Mouse (Mus musculus): ENCODE results near the gene Krt86. TPM values are rescaled to one million over a fixed set of nuclear protein-coding genes. Genes with fewer than 3 reads are reported as not detected.
A peak's percentile ranks its signal among the peaks of the same experiment; 100 is the strongest.
"Not testable (repeated sequence)": the region's sequence is repeated elsewhere in the genome, so short reads cannot be mapped to it uniquely, and the experiment has no call there.

The Krt86 gene
- total RNA-seq, 2 experiments from 2014 or later = not detected

- DNase-seq (ENCODE audit: extremely low spot score in 1 of 2, low spot score in 2 of 2) = no peak
Measured at GRCm38 (mm10) chr15:101485911-101486635, 12.8 kb downstream of the Krt86 start.

DNA sequence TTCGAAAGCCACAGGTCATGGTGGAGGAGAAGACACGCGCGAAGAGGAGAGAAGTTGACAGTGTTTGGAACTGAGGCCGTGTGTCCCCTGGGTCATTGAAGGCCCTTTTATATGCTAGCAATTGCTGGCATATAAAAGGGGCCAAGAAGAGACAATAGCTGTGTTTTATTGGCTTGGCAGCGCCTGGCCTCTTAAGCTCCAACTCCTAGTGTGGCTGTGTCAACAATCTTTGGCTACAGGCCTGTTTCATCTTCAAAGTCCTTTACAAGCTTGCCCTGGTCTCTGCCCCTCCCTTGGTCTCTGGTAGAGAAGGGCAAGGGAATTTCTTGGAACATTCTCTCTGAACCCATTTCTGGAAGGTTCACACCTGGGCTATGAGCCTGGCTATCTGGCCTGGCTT is 18.2 kb downstream of the Krt86 start, which contains the start of gene Krt83:
Krt83 (minus strand) TSS at position 82 of the 400 bp plus-strand sequence.
- DNase-seq (ENCODE audit: extremely low spot score in 1 of 2, low spot score in 2 of 2) = no peak
- intact Hi-C loops (cut with DNase I) = no loop called here

More at GRCm38 (mm10) chr15:101485911-101486635, 12.8 kb downstream of the Krt86 start:
- intact Hi-C loops (cut with DNase I) = no loop called here

DNA sequence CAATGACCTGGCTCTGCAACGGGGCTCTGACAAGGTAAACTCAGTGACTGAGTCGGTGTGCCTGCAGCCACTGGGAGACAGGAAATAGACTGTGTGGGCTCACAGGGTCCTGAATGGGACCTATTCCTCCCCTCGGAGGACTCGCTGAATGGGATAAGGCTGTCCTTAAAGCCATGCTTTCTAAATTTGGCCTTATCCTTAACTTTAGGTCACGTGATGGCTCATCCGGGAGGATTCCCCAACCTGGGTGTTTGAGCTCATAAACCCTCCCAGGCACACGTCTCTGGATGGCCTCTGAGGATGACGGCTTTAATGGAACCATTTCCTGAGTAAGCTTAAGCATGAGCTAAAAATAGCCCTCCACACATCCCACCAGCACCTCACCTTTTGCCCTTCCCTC is 19.4 kb downstream of the Krt86 start:
- no peak for DNase-seq (ENCODE audit: extremely low spot score in 1 of 2, low spot score in 2 of 2)
- intact Hi-C loops (cut with DNase I) = no loop called here

DNA sequence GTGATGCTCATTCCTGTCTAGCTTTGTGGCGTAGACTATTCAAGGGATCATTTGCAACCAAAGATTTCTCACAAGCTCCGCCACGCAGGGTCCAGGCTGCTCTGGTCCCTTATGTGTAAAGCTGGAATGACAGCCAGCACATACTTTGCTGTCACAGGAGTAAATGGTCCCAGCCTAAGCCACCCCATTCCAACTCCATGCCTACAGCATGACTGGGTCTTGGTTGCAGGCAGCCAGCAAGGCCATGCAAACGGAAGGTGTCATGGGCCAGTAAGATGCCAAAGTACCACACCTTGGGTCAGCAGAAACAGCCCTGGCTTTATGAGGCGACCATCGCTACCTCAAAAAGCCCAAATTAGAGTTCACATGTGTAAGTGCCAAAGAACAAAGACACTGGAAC is 20.4 kb downstream of the Krt86 start:
- no peak for DNase-seq (ENCODE audit: extremely low spot score in 1 of 2, low spot score in 2 of 2)
- intact Hi-C loops (cut with DNase I) = no loop called here

DNA sequence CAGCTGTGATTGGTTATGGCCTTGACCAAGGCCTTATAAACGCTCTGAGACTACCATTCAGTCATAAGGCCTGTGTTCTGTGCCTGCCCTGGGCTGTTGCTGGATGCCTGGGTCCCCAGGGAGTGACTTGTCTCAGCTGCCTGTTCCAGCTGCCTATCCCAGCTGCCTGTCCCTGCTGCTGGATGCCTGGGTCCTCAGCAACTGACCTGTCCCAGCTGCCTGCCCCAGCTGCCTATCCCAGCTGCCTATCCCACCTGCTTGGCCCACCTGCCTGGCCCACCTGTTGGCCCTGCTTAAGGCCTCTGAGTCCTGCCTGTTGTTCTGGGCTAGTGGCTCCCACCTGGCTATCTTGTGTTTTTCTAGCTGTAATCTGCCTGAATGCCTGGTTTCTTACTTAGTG is 20.9 kb downstream of the Krt86 start:
- no peak for DNase-seq (ENCODE audit: extremely low spot score in 1 of 2, low spot score in 2 of 2)
- intact Hi-C loops (cut with DNase I) = no loop called here

DNA sequence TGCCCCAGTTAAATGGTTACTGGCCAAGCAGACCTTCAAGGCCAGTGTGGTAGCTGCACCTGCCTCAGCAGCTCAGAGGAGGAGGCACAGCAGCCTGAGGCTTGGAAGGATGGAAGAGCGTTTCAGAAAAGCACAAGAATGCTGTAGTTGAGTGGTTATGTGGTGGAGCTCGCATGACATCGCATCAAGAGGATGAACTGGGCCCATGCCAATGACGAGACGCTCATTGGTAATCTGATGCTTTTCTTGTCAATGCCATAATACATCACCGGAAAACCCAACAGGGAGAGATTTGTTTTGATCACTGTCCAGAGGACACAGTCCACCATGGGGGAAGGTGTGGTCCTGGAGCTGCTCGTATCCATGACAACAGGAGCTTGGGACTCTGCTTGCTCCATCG is 22.0 kb downstream of the Krt86 start:
- DNase-seq (ENCODE audit: extremely low spot score in 1 of 2, low spot score in 2 of 2) = no peak
- intact Hi-C loops (cut with DNase I) = no loop called here

DNA sequence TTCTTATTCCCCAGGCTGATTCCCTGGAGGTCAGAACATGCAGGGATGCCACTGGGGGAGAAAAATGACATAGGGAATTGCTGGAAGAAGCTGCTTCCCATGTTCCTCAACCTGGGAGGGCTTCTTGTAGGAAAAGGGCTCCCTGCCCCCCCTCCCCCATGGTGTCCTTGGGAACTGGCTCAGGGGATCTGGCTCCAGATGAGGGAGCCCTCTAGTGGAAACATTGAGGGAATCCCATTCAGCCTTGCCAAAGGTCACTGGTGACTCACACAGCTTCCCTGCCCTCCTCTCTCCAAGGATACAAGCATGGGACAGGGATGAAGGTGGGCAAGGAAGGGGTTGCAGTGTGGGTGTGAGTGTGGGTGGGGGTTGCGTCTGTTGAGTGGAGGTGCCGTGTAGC is 23.9 kb downstream of the Krt86 start:
- intact Hi-C loops (cut with DNase I) = no loop called here
- DNase-seq (ENCODE audit: extremely low spot score in 1 of 2, low spot score in 2 of 2) = no peak

DNA sequence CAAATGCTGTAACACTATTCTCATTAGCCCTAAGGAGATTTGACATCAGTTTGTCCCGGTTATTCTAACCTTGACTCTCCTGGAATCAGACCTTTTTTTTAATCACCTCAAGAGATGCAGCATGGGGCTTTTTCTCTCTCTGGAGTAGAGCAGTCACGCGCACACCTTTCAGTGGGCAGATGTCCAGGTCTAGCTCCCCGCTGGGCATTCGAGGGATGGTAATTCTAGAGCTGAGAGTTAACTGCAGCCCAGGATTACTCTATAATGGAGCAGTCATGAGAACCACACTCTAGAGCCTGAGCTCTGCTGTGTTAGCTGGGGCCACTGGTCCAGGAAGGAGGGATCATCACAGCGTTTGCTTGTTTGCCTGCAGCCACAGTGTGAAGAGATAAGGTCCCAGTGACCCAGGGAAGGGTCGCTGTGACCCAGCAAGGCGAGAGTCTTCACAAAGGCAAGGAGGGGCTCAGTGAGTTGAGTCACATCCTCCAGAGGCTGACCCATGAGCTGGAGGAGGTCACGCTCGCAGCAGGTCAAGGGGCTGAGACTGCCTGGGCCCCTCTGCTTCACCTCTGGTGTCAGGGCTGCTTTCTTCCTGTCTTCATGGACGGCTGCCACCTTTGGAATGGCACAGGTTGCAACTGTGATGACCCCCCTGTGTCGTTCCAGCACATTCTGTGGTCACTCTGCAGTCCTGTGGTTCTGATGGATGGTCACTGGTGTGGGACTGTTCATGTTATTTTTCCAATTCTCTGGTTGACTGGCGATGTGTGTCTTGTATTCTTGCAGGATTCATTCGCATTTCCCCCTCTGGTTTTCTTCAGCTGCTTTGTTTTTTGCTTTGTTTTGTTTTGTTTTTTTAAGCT is 33.8 kb downstream of the Krt86 start:
- DNase-seq (ENCODE audit: extremely low spot score in 1 of 2, low spot score in 2 of 2) = no peak
- intact Hi-C loops (cut with DNase I) = no loop called here

DNA sequence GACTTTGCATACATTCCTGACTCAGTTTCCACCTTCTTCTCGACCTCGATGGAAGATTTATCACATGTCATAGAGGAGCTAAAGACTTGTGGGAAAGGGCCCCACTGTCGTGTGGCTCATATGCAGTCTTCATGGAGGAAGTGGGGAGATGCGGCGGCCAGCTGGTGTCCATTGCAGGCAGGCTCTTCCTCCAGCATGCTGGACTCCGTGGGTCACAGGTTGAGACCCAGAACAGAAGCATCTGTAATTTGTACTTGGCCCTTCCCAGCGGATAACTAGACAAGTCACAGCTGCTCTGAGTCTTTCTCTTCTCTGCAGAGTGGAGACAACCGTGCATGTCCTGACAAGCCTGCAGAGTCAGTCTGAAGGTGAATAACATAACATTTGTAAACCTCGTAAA is 35.0 kb downstream of the Krt86 start:
- intact Hi-C loops (cut with DNase I) = no loop called here

GRCm38 (mm10) chr15:101517161-101517560 is 43.9 kb downstream of the Krt86 start, which contains the start of gene Gm49425:
Gene Gm49425 (minus strand): TSS chr15:101517261.
- DNase-seq (ENCODE audit: extremely low spot score in 1 of 2, low spot score in 2 of 2); intact Hi-C loops (cut with DNase I): not testable (repeated sequence)

More for the DNA sequence above, 35.0 kb downstream of the Krt86 start:
- no peak for DNase-seq (ENCODE audit: extremely low spot score in 1 of 2, low spot score in 2 of 2)

GRCm38 (mm10) chr15:101519792-101520191 is 46.5 kb downstream of the Krt86 start:
- intact Hi-C loops (cut with DNase I) = loop anchor here (2.0 to 10.0 kb wide), 4 partner anchors 182 to 545 kb away; no protein-coding TSS in a partner anchor
- peak; percentile 77 to 82 for DNase-seq (ENCODE audit: extremely low spot score in 1 of 2, low spot score in 2 of 2)

GRCm38 (mm10) chr15:101522556-101523232 is 49.4 kb downstream of the Krt86 start:
- intact Hi-C loops (cut with DNase I) = loop anchor here (2.0 to 10.0 kb wide), 4 partner anchors 180 to 542 kb away; no protein-coding TSS in a partner anchor
- no peak for DNase-seq (ENCODE audit: extremely low spot score in 1 of 2, low spot score in 2 of 2)

Other genes with a start within 250 kb of the Krt86 start
- gene Grasp, start 249.3 kb upstream of the Krt86 start, total RNA-seq (2021) = 10 to 100 TPM; 30.9 to 34.2 TPM
- 10 to 100 TPM; 36.8 to 40.3 TPM for gene Nr4a1, start 219.2 kb upstream of the Krt86 start, total RNA-seq (2021)
- 10 to 100 TPM; 38.8 to 41.9 TPM for gene Atg101, start 189.2 kb upstream of the Krt86 start, total RNA-seq (2021)
- gene 6030408B16Rik, start 180.3 kb upstream of the Krt86 start, total RNA-seq (2021) = under 1 TPM in 1 of 2 experiments, not detected in 1; 0.30 TPM
- gene Krt80, start 103.3 kb upstream of the Krt86 start, total RNA-seq (2021) = under 1 TPM; 0.54 to 0.81 TPM
- gene Krt7, start 62.4 kb upstream of the Krt86 start, total RNA-seq (2021) = not detected
- gene Krt87, start 34.7 kb upstream of the Krt86 start, total RNA-seq (2021) = under 1 TPM; 0.30 to 0.34 TPM
- gene Krt88, start 25.7 kb upstream of the Krt86 start, total RNA-seq (2021) = not detected
- not detected for gene Krt81, start 9.7 kb upstream of the Krt86 start, total RNA-seq (2021)
- gene Krt83, start 18.0 kb downstream of the Krt86 start, total RNA-seq (2021) = not detected
- gene Gm49425, start 43.8 kb downstream of the Krt86 start, total RNA-seq (2021) = not detected
- gene Krt84, start 59.3 kb downstream of the Krt86 start, total RNA-seq (2021) = not detected
- not detected for gene Krt82, start 77.2 kb downstream of the Krt86 start, total RNA-seq (2021)
- not detected for gene Krt90, start 89.5 kb downstream of the Krt86 start, total RNA-seq (2021)
- gene Krt75, start 100.4 kb downstream of the Krt86 start, total RNA-seq (2021) = not detected
- gene Gm5414, start 154.7 kb downstream of the Krt86 start, total RNA-seq (2021) = not detected
- gene Gm5478, start 173.9 kb downstream of the Krt86 start, total RNA-seq (2021) = not detected
- gene Krt6b, start 206.8 kb downstream of the Krt86 start, total RNA-seq (2021) = not detected
- not detected for gene Krt6a, start 220.8 kb downstream of the Krt86 start, total RNA-seq (2021)
- not detected for gene Krt5, start 239.4 kb downstream of the Krt86 start, total RNA-seq (2021)